Mouse (Mus musculus) E14TG2a.4 (cell line): ENCODE measurements around the gene 4931414P19Rik.

ENCODE experiments used
- CTCF ChIP-seq: conservative IDR thresholded peaks from 2 replicates; pipeline ENCODE4 v1.5.1; 2014; ENCODE audit warnings: low read length
- NANOG ChIP-seq: IDR thresholded peaks from 2 replicates; pipeline ENCODE4 v1.6.1; 2014; ENCODE audit warnings: borderline replicate concordance, low read length, mixed read lengths
- POU5F1 ChIP-seq: IDR thresholded peaks from 2 replicates; pipeline ENCODE4 v1.6.1; 2014; ENCODE audit warnings: low read length, borderline replicate concordance

GRCm38 (mm10) chr14:54623334-54623733 lies 17.5 kb upstream of the 4931414P19Rik start:
- TF ChIP-seq NANOG (no peak), CTCF (no peak), POU5F1 (no peak)
